Mouse (Mus musculus) liver, postnatal 0 days (tissue): ENCODE data around the gene Pgbd5.

Experiments
- CTCF ChIP-seq: sonication (generic); IDR thresholded peaks from 2 replicates; pipeline ENCODE4 v1.5.1; 2016; ENCODE audit warnings: antibody characterized with exemption, low read depth
- EP300 ChIP-seq: IDR thresholded peaks from 2 replicates; pipeline ENCODE4 v1.6.1; 2016; ENCODE audit warnings: antibody characterized with exemption, low read depth, mild to moderate bottlenecking

DNA sequence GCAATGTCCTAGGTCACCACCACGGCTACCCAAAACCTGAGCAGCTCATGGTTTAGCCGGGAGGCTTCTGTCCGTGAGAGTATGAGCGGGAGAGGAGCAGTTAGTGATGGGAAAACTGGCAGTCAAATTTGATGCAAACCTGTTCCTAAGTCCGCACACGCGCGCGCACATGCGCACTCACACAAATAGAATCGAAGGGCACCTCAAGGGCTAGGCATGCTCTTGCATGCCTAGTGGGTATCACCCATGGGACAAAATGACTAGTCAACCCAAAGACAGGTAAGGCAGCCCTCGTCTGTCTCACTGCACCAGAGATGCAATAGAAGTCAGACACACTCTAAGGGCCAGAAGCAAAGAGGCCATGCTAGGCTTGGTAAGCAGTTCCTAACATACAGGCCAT, 63.1 kb downstream of the Pgbd5 start:
- TF ChIP-seq CTCF: no peak
- no peak for TF ChIP-seq EP300
